Mouse (Mus musculus) liver, adult (tissue): ENCODE measurements around the gene Npepps.

Experiments
- GATA4 ChIP-seq: IDR thresholded peaks from 2 replicates; pipeline ENCODE4 v1.6.1; 2014; ENCODE audit warnings: mild to moderate bottlenecking, low read length; ENCODE audit not compliant: insufficient replicate concordance

Npepps gene

DNA sequence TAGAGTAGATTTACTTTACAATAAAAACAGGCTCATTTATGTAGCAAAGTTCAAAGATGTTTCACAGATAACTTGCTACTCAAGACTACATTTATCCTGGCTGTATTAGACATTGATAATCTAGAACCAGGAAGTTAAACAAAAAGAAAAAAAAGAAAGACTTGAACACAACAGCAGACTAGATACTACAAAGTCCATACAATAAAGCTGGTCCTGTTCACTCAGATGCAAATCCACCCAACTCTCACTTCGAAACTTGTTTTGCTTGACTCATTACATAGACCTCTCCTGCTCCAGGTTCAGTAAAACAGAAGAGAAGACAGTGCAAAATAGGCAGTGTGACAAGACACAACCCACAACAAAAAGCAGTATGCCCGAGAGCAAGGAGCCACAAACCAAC, 5.1 kb downstream of the Npepps start:
- TF ChIP-seq GATA4 = no peak

DNA sequence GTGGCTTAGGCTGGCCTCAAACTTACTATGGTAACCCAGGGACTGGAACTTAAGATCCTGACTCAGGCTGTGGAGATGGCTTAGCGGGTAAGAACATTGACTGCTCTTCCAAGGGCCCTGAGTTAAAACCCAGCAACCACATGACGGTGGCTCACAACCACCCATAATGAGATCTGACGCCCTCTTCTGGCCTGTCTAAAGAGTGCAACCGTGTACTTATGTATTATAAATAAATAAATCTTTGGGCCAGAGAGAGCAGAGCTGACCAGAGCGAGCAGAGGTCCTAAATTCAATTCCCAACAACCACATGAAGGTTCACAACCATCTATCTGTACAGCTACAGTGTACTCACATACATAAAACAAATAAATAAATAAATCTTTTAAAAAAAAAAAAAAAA, 6.8 kb downstream of the Npepps start:
- TF ChIP-seq GATA4 = no peak

DNA sequence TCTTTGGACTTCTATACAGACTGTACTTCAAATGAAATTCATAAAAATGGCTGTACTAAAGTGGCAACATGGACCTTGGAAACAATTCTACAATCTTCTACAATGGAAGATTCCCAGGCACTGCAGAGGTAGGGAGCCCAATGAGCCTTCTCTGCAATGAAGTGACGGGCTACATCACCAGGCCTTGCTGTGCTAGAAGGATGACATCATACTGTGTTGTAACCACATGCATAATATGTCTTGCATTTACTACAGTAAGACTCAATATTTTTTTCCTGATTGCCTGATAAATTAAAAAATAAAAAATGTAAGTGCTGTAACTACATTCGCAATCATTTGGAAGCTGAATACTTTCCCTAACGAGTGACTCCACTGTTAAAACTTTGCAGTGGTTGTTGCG, 7.6 kb downstream of the Npepps start:
- no peak for TF ChIP-seq GATA4

DNA sequence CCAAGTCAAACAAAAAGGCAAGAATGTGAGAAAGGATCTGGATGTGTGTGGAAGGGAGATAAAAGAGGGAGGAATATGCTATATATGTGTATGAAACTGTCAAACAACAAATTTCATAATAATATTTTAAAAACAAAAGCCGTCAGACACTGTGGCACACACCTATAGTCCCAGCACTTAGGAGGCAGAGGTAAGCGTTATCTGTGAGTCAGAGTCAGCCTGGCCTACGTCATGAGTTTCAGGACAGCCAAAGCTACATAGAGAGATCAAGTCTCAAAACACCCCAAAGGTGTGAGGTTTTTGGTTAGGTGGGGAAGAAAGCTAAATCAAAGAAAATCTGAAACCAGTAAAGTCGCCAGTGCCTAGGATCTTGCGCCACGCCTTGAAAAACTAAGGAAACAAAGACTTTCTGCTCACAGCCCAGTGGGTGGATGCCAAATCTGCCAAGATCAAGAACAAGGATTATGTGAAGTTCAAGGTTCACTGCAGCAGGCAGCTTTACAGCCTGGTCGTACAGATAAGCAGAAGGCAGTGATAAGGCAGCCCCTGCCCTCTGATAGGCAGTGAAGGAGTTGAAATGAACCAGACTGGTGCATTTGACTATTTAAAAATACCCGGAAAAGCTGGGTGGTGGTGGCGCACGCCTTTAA, 33.8 kb downstream of the Npepps start:
- TF ChIP-seq GATA4 = no peak

DNA sequence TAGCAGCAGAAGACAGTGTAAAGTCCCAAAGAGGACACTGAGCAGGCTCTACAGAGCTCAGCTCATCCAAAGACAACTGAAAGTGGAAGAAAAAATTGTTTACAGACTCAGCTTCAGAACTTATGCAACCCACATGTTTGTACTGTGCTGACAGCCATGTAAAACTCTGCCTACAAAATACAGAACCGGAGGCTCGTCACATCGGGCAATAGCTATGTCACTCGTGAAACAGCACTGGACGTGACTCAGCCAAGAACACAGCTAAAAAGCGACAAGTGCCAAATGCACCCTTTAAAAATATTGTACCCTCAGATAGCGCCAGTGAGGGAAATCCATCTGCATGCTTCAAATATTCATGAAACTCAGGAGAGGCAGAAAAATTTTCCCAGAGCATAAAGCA, 39.1 kb downstream of the Npepps start:
- TF ChIP-seq GATA4 = no peak

DNA sequence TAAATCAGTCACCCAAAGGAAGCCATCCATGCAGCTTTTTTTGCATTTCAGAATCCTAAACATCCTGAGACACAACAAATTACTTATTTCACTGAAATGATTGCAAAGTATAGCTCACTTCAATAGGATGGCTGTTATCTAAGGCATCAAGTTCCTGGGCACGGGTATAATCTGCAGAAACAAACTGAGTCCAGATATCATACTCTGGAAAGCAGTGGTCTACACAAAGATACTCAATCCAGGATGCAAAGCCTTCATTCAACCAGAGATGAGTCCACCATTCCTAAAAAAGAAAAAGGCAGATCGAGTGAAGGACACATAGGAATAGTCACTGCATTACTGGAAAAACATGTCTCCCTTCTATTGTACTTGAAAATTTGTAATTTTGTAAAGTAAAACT, 42.5 kb downstream of the Npepps start:
- TF ChIP-seq GATA4 = no peak

DNA sequence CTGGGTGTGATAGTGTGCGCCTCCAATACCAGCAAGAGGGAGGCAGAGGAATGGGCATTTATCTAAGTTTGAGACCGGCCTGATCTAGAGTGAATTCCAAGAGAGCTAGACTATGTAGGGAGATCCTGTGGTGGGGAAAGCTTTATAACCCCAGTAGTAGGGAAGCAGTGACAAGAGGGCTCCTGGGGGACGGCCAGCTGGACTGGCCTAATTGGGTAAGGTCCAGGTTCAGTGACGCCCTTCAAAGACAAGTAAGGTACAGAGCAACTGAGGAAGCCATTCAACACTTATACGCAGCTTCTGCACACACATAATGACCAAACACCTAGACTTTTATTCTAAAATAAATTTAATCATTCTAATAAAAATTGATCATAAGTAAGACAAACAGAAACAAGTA, 48.0 kb downstream of the Npepps start:
- no peak for TF ChIP-seq GATA4

DNA sequence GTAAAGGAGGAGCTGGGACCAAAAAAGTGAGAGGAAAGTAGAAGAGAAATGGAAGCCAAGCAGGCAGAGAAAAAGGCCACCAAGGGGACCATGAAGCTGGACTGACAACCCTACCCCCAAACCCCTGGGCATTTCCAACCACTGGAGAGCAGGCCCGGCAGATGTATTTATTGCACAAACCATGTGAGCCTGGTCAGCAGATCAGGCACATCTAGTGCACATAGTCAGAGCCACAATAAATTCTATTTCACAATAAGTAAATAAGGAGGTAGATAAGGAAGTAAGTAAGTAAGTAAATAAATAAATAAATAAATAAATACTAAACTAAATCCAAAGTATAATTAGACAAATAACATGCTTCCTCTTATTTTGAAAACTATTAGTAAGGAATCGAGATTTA, 51.0 kb downstream of the Npepps start:
- TF ChIP-seq GATA4 = no peak

DNA sequence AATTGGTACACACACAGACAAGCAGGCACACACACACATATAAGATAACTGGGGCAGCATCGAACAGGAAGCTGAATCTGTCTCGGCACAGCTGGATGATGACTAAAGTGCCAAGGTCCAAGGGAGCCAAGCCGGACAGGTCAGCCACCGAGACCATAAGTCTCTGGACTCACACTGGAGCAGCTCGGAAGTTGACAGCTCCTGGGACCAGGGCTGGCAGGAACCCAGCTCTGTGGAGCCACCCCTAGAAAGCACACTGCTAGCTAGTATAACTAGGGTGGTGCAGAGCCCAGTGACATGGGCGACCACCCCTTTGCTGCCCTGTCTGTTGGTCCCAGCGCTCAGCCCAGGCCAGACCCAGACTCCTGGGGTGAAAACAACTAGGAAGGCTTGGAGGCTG, 51.5 kb downstream of the Npepps start:
- TF ChIP-seq GATA4 = no peak

DNA sequence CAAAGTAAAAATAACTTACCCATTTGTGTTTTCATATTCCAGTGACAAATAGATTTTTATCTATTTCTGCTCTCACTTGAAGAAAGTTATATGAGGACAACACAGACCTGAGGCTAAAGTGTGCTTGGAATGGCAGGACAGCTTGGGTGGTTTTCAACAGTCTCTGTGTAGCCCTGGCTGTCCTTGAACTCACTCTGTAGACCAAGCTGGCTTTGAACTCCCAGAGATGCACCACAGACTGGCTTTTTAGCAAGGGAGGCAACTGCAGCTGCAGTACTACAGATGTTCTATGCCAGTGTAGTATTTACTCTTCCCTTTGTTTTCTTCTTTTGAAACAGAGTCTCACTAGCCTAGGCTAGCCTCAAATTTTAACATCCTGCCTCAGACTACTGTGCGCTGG, 54.3 kb downstream of the Npepps start:
- TF ChIP-seq GATA4 = no peak

DNA sequence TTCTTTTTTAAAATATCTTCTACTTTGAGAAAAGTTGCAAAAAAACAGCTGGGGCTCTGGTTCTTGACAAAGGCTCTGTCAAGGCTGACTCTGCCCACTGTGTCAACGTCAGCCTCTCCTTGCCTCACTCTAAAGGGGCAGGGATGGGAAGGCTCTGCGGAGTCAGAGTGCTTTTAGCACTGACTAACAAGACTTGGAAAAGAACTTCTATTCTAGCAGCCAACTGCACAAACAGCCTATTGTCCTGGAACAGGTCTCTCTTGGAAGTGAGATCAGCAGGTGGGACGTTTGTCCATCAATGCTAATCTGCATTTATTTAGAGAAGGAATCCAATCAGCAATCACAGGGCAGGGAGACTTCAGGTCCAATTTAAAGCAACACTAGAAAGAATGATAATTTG, 57.0 kb downstream of the Npepps start:
- no peak for TF ChIP-seq GATA4

DNA sequence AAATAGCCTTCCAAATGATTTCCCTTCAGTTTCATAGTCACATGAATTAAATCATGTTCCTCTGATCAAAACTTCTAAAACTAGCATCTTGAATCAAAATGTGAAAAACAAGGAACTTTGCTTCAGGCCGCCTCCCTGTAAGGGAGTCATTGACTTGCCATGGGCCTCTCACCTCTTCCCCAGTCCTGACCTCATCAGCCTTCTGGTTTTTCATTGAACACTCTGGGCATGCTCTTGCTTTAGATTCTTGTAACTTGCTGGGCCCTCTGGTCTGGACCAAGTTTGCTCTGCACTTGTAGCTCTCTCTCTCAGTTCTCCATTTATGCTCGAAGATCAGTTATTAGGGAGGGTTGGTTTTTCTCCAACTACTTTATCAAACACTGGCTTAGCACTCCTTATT, 58.8 kb downstream of the Npepps start:
- no peak for TF ChIP-seq GATA4

DNA sequence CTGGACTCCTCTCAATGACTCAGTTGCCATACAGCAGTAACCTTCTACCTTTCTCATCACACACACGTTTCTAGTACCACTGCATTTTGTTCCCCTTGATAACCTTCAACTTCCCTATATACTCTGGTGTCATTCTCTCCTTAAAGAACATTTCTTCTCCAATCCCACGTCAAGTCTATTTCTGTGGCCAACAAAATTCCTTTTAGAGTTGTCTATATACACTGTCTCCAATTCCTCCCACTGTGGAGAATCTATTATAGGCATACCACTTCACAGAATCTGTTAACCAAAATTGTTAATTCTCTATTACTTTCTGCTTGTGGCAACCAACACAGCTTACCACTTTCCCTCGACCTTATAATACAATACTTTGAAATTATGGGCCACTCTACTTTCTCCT, 60.2 kb downstream of the Npepps start:
- TF ChIP-seq GATA4 = no peak

DNA sequence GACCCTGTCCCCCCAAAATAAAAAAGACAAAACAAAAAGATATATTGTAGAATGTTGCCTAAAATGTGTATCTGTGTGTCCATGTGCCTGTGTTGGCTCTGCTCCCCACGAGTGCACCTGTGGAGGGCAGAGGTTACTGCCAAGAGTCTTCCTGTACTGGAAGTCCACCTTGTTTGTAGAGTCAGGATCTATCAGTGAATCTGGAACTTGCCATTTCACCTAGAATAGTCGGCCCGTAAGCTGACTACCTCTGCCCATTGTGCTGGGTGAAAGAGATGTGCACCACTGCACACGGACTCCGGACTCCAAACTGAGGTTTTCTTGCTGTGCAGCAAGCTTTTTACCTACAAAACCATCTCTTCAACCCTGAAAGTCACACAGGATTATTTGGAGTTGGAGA, 66.0 kb downstream of the Npepps start:
- no peak for TF ChIP-seq GATA4

DNA sequence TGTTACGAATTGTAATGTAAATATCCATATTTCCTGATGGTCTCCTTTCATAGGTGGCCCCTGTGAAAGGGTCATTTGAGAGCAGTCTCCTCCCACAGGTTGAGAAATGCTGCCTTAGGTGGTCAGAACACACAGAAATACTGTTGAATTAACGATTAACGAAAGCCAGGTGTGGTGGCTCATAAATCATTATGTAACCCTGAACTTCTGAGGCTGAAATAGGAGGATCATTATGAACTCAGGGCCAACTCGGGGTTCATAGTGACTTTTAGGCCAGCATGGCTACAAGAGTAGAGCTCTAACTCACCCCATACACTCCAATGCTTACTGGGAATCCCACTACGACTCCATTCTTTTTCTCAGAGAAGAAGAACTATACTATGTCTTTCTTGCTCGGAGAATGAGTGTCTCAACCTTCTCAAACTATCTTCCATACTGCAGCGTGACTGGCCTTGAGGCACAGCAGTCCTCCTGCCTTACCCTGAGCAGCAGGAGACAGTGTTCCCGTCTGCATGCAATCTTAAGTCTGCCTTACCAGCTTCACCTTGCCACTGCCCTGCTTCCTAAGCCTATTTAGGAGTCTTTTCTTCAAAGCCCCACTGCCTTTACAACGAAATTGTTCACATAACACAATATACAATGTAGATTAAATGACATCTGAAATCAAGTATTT, 69.6 kb downstream of the Npepps start:
- TF ChIP-seq GATA4 = no peak

DNA sequence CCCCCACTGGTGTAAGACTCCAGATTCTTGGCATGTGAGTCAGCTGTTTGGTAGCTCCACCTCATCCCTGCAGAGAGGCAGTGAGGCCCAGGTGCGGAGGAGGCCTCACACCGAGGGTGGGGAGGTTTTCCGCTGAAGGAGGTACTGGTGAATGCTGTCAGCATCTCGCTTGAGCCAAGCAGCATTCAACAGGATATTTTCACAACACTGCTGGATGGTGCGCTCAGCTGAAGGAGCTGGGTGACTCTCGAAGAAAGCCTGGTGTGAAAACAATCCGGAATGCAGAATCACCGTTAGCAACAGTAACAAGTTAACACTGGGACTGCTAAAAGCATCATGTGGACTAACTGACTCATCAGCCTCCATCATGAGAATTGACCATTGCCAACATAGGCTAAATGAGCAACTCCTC, 73.4 kb downstream of the Npepps start:
- TF ChIP-seq GATA4 = no peak

DNA sequence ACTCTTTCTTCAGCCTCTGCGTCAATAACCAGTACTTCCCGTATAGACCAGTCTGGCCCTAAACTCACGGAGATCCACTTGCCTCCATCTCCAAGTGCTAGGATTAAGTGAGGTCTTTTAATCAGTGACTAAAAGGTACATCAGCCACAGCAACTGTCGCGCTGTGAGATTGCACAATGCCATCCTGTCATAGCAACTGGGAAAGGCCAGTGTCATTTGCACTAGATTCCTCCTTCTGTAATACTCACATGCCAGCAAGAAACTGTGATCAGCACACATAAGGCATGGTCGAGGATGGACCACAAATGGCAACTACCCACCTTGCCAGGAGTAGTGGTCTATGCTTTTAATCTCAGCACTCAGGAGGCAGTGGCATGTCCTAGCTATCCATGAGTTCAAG, 80.9 kb downstream of the Npepps start:
- TF ChIP-seq GATA4 = no peak
